Mouse (Mus musculus) neutrophil, adult 83 days (primary cell): ENCODE measurements around the gene Kdm5a. TPM values are rescaled to one million over a fixed set of nuclear protein-coding genes. Genes with fewer than 3 reads are reported as not detected.

ENCODE experiments used
- total RNA-seq, 2 experiments: library from RNA; stranded (reverse); gene quantifications; one replicate each; pipeline ENCODE4 v1.2.4; 2023

Kdm5a gene
- total RNA-seq, result 10 to 100 TPM; 73.3 to 76.7 TPM

GRCm38 (mm10) chr6:120363688-120364522 is at the start of gene Kdm5a, which contains the start of gene Ccdc77:
TSS of gene Kdm5a (plus strand) at chr6:120364124.
TSS of gene Ccdc77 (minus strand) at chr6:120364374.

DNA sequence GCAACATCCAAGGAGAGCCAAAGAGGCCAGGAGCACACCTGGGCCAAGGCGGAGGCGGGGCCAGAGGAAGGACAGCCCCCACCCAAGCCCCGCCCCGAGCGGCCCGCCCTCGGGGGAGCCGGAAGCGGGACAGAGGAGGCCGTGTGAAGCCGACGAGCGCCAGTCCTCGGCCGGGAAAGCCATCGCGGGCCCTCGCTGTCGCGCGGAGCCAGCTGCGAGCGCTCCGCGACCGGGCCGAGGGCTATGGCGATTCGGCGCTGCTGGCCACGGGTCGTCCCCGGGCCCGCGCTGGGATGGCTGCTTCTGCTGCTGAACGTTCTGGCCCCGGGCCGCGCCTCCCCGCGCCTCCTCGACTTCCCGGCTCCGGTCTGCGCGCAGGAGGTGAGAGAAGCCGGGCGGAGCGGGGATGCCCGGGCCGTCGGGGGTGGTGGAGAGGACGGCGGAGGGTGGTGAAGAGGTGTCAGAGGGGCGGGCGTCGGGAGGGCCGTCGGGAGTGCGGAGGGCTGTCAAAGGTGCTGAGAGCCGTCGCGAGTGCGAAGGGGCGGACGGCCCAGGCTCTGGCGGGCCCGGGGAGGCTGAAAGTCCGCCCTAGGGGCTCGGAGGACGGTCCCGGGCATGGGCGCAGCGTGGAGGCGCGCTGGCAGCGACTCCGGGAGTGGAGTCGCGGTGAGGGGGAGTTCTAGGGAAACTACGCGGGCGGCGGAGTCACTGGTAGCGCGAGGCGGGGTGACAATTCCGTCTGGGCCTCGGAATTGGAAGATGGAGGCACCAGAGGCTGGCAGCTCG is 99.4 kb downstream of the Kdm5a start, which contains the start of gene Il17ra:
TSS of gene Il17ra (plus strand) at position 162 of the 786 bp plus-strand sequence.

GRCm38 (mm10) chr6:120493374-120494181 is 129.7 kb downstream of the Kdm5a start, which contains the start of gene Tmem121b:
TSS of gene Tmem121b (minus strand) at chr6:120493807.

Other genes with a start within 250 kb of the Kdm5a start
- not detected for gene D330020A13Rik, start 69.8 kb upstream of the Kdm5a start, total RNA-seq
- gene B4galnt3, start 69.6 kb upstream of the Kdm5a start, total RNA-seq, result under 1 TPM; 0.09 to 0.22 TPM
- gene Ccdc77, start 250 bp downstream of the Kdm5a start, total RNA-seq, result 10 to 100 TPM; 10.6 to 13.5 TPM
- 100 to 1,000 TPM; 293 to 338 TPM for gene Il17ra, start 99.1 kb downstream of the Kdm5a start, total RNA-seq
- gene Tmem121b, start 129.7 kb downstream of the Kdm5a start, total RNA-seq, result under 1 TPM in 1 of 2 experiments, not detected in 1; 0.07 TPM
- 1 to 10 TPM; 5.1 to 5.7 TPM for gene Hdhd5, start 167.2 kb downstream of the Kdm5a start, total RNA-seq